8 mouse cellular contexts compared by ENCODE assay signal in genomic region chr16:33684162-33684702, GRCm38 (mm10). TPM values are rescaled to one million over a fixed set of nuclear protein-coding genes. Genes with fewer than 3 reads are reported as not detected.
A peak's percentile ranks its signal among the peaks of the same experiment; 100 is the strongest.
DNase-seq lines count a peak whose midpoint lies in the region; ATAC-seq and TF ChIP-seq lines count a peak whose summit lies in the region.

Heg1 (plus strand) TSS chr16:33684370.

- H3K4me1 ChIP-seq in brown adipose tissue, adult 24 weeks (ENCODE audit: control insufficient read depth, insufficient read depth, insufficient read length, low read length): peaks cover 44% of the 10 kb centered on the region
- peaks cover 25% of the 10 kb centered on the region for H3K4me1 ChIP-seq in erythroblast, embryonic 14.5 days (ENCODE audit: control insufficient read depth)
- peaks cover 61% of the 10 kb centered on the region for H3K4me1 ChIP-seq in heart, embryonic 13.5 days
- H3K4me1 ChIP-seq in kidney, postnatal 0 days (replicated peaks; ENCODE audit: insufficient read depth, low read length): peaks cover 21% of the 10 kb centered on the region; the same call in 1 of the 2 replicates
- H3K4me1 ChIP-seq in liver, embryonic 14.5 days (replicated peaks; ENCODE audit: control insufficient read depth in 2 of 2, insufficient read depth in 2 of 2, low read length in 1 of 2): peaks cover 8 to 28% of the 10 kb centered on the region in 2 experiments
- peaks cover 44% of the 10 kb centered on the region for H3K4me1 ChIP-seq in neural tube, embryonic 13.5 days (replicated peaks)
- H3K4me1 ChIP-seq in testis, adult 2 months (ENCODE audit: control insufficient read depth, insufficient read depth, low read length): peaks cover 9% of the 10 kb centered on the region

- no peak for TF ChIP-seq POLR2A in testis, adult 2 months (IDR thresholded peaks at IDR 0.05; ENCODE audit: control insufficient read depth, low read depth, low read length)

- no peaks in the 10 kb centered on the region for H3K36me3 ChIP-seq in erythroblast, embryonic 14.5 days (ENCODE audit: control insufficient read depth)
- H3K36me3 ChIP-seq in heart, embryonic 13.5 days: peaks cover 7% of the 10 kb centered on the region
- no peaks in the 10 kb centered on the region for H3K36me3 ChIP-seq in kidney, postnatal 0 days (ENCODE audit: insufficient read depth, low read length)
- no peaks in the 10 kb centered on the region for H3K36me3 ChIP-seq in liver, embryonic 14.5 days (replicated peaks; ENCODE audit: control insufficient read depth, insufficient read depth, low read depth)
- no peaks in the 10 kb centered on the region for H3K36me3 ChIP-seq in neural tube, embryonic 13.5 days
- H3K36me3 ChIP-seq in testis, adult 2 months (ENCODE audit: control insufficient read depth, insufficient read depth, low read length): no peaks in the 10 kb centered on the region

- DNase-seq in CD8-positive naive resting alpha-beta T cell, adult 2 months (ENCODE audit: low read depth in 2 of 2, low spot score in 2 of 2): peak; percentile 66 to 75
- DNase-seq in kidney, postnatal 0 days (ENCODE audit: low spot score): peak; percentile 82
- DNase-seq in liver, embryonic 14.5 days (ENCODE audit: low read depth in 3 of 3, low spot score in 3 of 3): peak; percentile 56 to 62 (median 61)

- H3K9ac ChIP-seq in heart, embryonic 13.5 days: peak within 1 kb of the TSS; percentile 99
- peak within 1 kb of the TSS; percentile 89 for H3K9ac ChIP-seq in kidney, postnatal 0 days (ENCODE audit: low read depth, low read length)
- peak within 1 kb of the TSS; percentile 67 for H3K9ac ChIP-seq in liver, embryonic 14.5 days (replicated peaks)
- peak within 1 kb of the TSS; percentile 92 for H3K9ac ChIP-seq in neural tube, embryonic 13.5 days

- no peak for TF ChIP-seq EP300 in liver, embryonic 14.5 days (IDR thresholded peaks at IDR 0.05; ENCODE audit: low read depth)

- H3K9me3 ChIP-seq in erythroblast, embryonic 14.5 days (ENCODE audit: control insufficient read depth, low read length): no peaks in the 10 kb centered on the region
- peaks cover 3% of the 10 kb centered on the region; the same call in 1 of the 2 replicates for H3K9me3 ChIP-seq in heart, embryonic 13.5 days
- H3K9me3 ChIP-seq in kidney, postnatal 0 days (replicated peaks; ENCODE audit: low read length): no peaks in the 10 kb centered on the region
- H3K9me3 ChIP-seq in liver, embryonic 14.5 days (ENCODE audit: control insufficient read depth, low read length): no peaks in the 10 kb centered on the region
- H3K9me3 ChIP-seq in neural tube, embryonic 13.5 days: no peaks in the 10 kb centered on the region

- peak within 1 kb of the TSS; percentile 100 for H3K4me3 ChIP-seq in brown adipose tissue, adult 24 weeks (ENCODE audit: insufficient read depth, low read depth, low read length)
- H3K4me3 ChIP-seq in erythroblast, embryonic 14.5 days (replicated peaks): peak within 1 kb of the TSS; percentile 76
- peak within 1 kb of the TSS; percentile 95 for H3K4me3 ChIP-seq in heart, embryonic 13.5 days
- peak within 1 kb of the TSS; percentile 82 for H3K4me3 ChIP-seq in kidney, postnatal 0 days (replicated peaks; ENCODE audit: low read depth, low read length)
- peak within 1 kb of the TSS; percentile 58 to 64 for H3K4me3 ChIP-seq in liver, embryonic 14.5 days (ENCODE audit: insufficient read depth in 1 of 2, low read depth in 2 of 2, low read length in 2 of 2)
- peak within 1 kb of the TSS; percentile 84 for H3K4me3 ChIP-seq in neural tube, embryonic 13.5 days
- H3K4me3 ChIP-seq in testis, adult 2 months (ENCODE audit: control insufficient read depth, low read depth, low read length): peak within 1 kb of the TSS; percentile 84

- peak within 1 kb of the TSS; percentile 100 for H3K27ac ChIP-seq in brown adipose tissue, adult 24 weeks (replicated peaks; ENCODE audit: low read depth, low read length)
- H3K27ac ChIP-seq in heart, embryonic 13.5 days (replicated peaks): peak within 1 kb of the TSS; percentile 90
- H3K27ac ChIP-seq in kidney, postnatal 0 days: peak within 1 kb of the TSS; percentile 85
- no peak within 1 kb of the TSS for H3K27ac ChIP-seq in liver, embryonic 14.5 days
- peak within 1 kb of the TSS; percentile 79 for H3K27ac ChIP-seq in neural tube, embryonic 13.5 days (replicated peaks)
- H3K27ac ChIP-seq in testis, adult 2 months (ENCODE audit: control insufficient read depth, insufficient read depth, low read depth, low read length): peak within 1 kb of the TSS; percentile 77

- no peak for TF ChIP-seq CTCF in kidney, postnatal 0 days (IDR thresholded peaks at IDR 0.05; ENCODE audit: low read depth)
- no peak for TF ChIP-seq CTCF in liver, embryonic 14.5 days (IDR thresholded peaks at IDR 0.05; ENCODE audit: low read depth)
- no peak for TF ChIP-seq CTCF in testis, adult 2 months (IDR thresholded peaks at IDR 0.05; ENCODE audit: control insufficient read depth, insufficient read depth, insufficient replicate concordance, low read depth, low read length)

- peak; percentile 55; the same call in 1 of the 2 replicates for ATAC-seq in heart, embryonic 13.5 days (ENCODE audit: extremely low read depth, insufficient number of reproducible peaks, low FRiP score, low TSS enrichment)
- peak; percentile 71 for ATAC-seq in kidney, postnatal 0 days (replicated peaks; ENCODE audit: low FRiP score, low read depth)
- ATAC-seq in liver, embryonic 14.5 days (ENCODE audit: insufficient read depth): peak; percentile 85
- peak; percentile 78 for ATAC-seq in neural tube, embryonic 13.5 days (ENCODE audit: low read depth)

- peak within 1 kb of the TSS; percentile 90 for H3K4me2 ChIP-seq in heart, embryonic 13.5 days
- peak within 1 kb of the TSS; percentile 94 for H3K4me2 ChIP-seq in kidney, postnatal 0 days (ENCODE audit: low read length)
- peak within 1 kb of the TSS; percentile 85 for H3K4me2 ChIP-seq in liver, embryonic 14.5 days (ENCODE audit: low read depth)
- peak within 1 kb of the TSS; percentile 89 for H3K4me2 ChIP-seq in neural tube, embryonic 13.5 days

- under 1% methylated on average over 36 of the region's 57 CpGs for WGBS in heart, embryonic 13.5 days
- under 1% methylated on average over 38 of the region's 57 CpGs for WGBS in kidney, postnatal 0 days
- WGBS in liver, embryonic 14.5 days (ENCODE audit: insufficient replicate concordance): under 1% methylated on average over 55 of the region's 57 CpGs
- WGBS in neural tube, embryonic 13.5 days: under 1% methylated on average over 35 of the region's 57 CpGs

- no peaks in the 10 kb centered on the region; the same call in 1 of the 2 replicates for H3K27me3 ChIP-seq in erythroblast, embryonic 14.5 days (ENCODE audit: control insufficient read depth)
- no peaks in the 10 kb centered on the region for H3K27me3 ChIP-seq in heart, embryonic 13.5 days (replicated peaks)
- no peaks in the 10 kb centered on the region for H3K27me3 ChIP-seq in kidney, postnatal 0 days (ENCODE audit: insufficient read depth, low read length)
- H3K27me3 ChIP-seq in liver, embryonic 14.5 days (ENCODE audit: control insufficient read depth, insufficient read depth, low read length): no peaks in the 10 kb centered on the region
- H3K27me3 ChIP-seq in neural tube, embryonic 13.5 days: no peaks in the 10 kb centered on the region
- H3K27me3 ChIP-seq in testis, adult 2 months (ENCODE audit: control insufficient read depth, insufficient read depth, low read length): no peaks in the 10 kb centered on the region

RNA-seq across cellular contexts. Expression of gene Heg1, which starts in this region (rescaled TPM):
- 23.0 and 34.7 TPM in 2 replicates for polyA plus RNA-seq in brown adipose tissue, adult 24 weeks (2012; ENCODE audit: insufficient read depth, insufficient read length, missing spikeins)
- 0.04 TPM in 2 replicates for polyA plus RNA-seq in erythroblast, embryonic 14.5 days (2012)
- polyA plus RNA-seq in heart, embryonic 13.5 days (2015; fragmentation: Nextera tagmentation; extraction: Ambion mirVana): 32.3 and 33.7 TPM in 2 replicates
- 17.2 and 17.6 TPM in 2 replicates for polyA plus RNA-seq in kidney, postnatal 0 days (2015; fragmentation: Nextera tagmentation; extraction: Ambion mirVana)
- polyA plus RNA-seq in liver, embryonic 14.5 days (2012; rRNA removed): 3.2 and 3.5 TPM in 2 replicates
- 3.5 and 4.0 TPM in 2 replicates for polyA plus RNA-seq in liver, embryonic 14.5 days (2014; fragmentation: Nextera tagmentation; extraction: Ambion mirVana)
- 9.6 and 12.6 TPM in 2 replicates for polyA plus RNA-seq in neural tube, embryonic 13.5 days (2015; fragmentation: Nextera tagmentation; extraction: Ambion mirVana)
- 11.9 and 12.9 TPM in 2 replicates for polyA plus RNA-seq in testis, adult 2 months (2012; rRNA removed)
